Mouse (Mus musculus) heart, postnatal 0 days (tissue): ENCODE results near the gene Dok5. TPM values are rescaled to one million over a fixed set of nuclear protein-coding genes. Genes with fewer than 3 reads are reported as not detected.

Source experiments
- ATAC-seq: fragments of 200-750 bp; cut with Nextera tagmentation; 2 replicates; pipeline ENCODE4 v1.8.0; 2017; ENCODE audit warnings: low read depth, moderate number of reproducible peaks, moderate library complexity; ENCODE audit not compliant: insufficient read depth
- DNase-seq: peaks from one replicate; pipeline ENCODE4 v3.0.0-alpha.2; 2016; ENCODE audit warnings: low spot score
- H3K27ac ChIP-seq: fragments of 300-500 bp; sonication (generic); 2 replicates; pipeline ENCODE4 v1.5.1; 2014; ENCODE audit warnings: low read depth, mild to moderate bottlenecking
- H3K27me3 ChIP-seq: fragments of 300-500 bp; sonication (generic); 2 replicates; pipeline ENCODE4 v1.6.1; 2014; ENCODE audit warnings: low read length, mixed read lengths; ENCODE audit not compliant: control insufficient read depth, insufficient read depth
- H3K36me3 ChIP-seq: fragments of 300-500 bp; sonication (generic); replicated peaks from 2 replicates; pipeline ENCODE4 v1.6.1; 2014; ENCODE audit warnings: low read length, mixed read lengths; ENCODE audit not compliant: control insufficient read depth, insufficient read depth
- H3K4me1 ChIP-seq: fragments of 300-500 bp; sonication (generic); 2 replicates; pipeline ENCODE4 v1.6.1; 2014; ENCODE audit warnings: antibody characterized with exemption; ENCODE audit not compliant: control insufficient read depth, insufficient read depth
- H3K4me2 ChIP-seq: fragments of 300-500 bp; sonication (generic); 2 replicates; pipeline ENCODE4 v1.6.1; 2014; ENCODE audit warnings: low read depth, mild to moderate bottlenecking, low read length, moderate library complexity
- H3K4me3 ChIP-seq: fragments of 300-500 bp; sonication (generic); 2 replicates; pipeline ENCODE4 v1.5.1; 2014; ENCODE audit warnings: low read depth, low read length
- H3K9ac ChIP-seq: fragments of 300-500 bp; sonication (generic); replicated peaks from 2 replicates; pipeline ENCODE4 v1.6.1; 2014; ENCODE audit warnings: low read depth, low read length, mixed read lengths
- H3K9me3 ChIP-seq: fragments of 300-500 bp; sonication (generic); replicated peaks from 2 replicates; pipeline ENCODE4 v1.6.1; 2016; ENCODE audit warnings: low read length; ENCODE audit not compliant: control insufficient read depth
- CTCF ChIP-seq: IDR thresholded peaks from 2 replicates; pipeline ENCODE4 v1.5.1; 2016; ENCODE audit warnings: antibody characterized with exemption, control low read depth, low read depth
- EP300 ChIP-seq: IDR thresholded peaks from 2 replicates; pipeline ENCODE4 v1.6.1; 2016; ENCODE audit warnings: antibody characterized with exemption, low read depth
- WGBS: fragments of 180-500 bp; shearing (Covaris S2); extraction: QIAGEN DNeasy Blood & Tissue Kit; methylation state at CpG from one replicate; pipeline ENCODE4 v1.1.7; 2014; 5-methylcytosine and 5-hydroxymethylcytosine counted together
- polyA plus RNA-seq: library from polyadenylated mRNA; unstranded; fragments of >200 nt; fragmentation: Nextera tagmentation; extraction: Ambion mirVana; gene quantifications from 2 replicates; pipeline ENCODE4 v1.2.1, GENCODE M21; 2015
- total RNA-seq: library from RNA; depleted of rRNA; stranded (reverse); fragments of >200 nt; gene quantifications from 2 replicates; pipeline ENCODE4 v1.2.3, GENCODE M21; 2014; ENCODE audit warnings: low replicate concordance

The Dok5 gene
- total and polyA plus RNA-seq, 2 experiments from 2014 or later, result 1.4 TPM; not detected in 1

- Histone ChIP-seq H3K4me2 (no peak overlapping the region), H3K36me3 (no peaks in the 10 kb centered on the region), H3K4me1 (0 out of 2 replicates have a peak, but pooled peaks cover 6% of the 10 kb centered on the region), H3K27ac (no peak overlapping the region), H3K27me3 (no peaks in the 10 kb centered on the region), H3K9ac (no peak overlapping the region), H3K4me3 (no peak overlapping the region), H3K9me3 (no peaks in the 10 kb centered on the region)
- DNase-seq (no peak), ATAC-seq (no peak)
- no peak for TF ChIP-seq CTCF
- no peak for TF ChIP-seq EP300
- WGBS, result 84% methylated on average over 7 of the region's 7 CpGs
These were observed 25.1 kb downstream of the Dok5 start for GRCm38 (mm10) chr2:170756667-170757066.

- Histone ChIP-seq H3K9me3 (no peaks in the 10 kb centered on the region), H3K4me2 (no peak overlapping the region), H3K27ac (no peak overlapping the region), H3K4me3 (no peak overlapping the region), H3K36me3 (no peaks in the 10 kb centered on the region), H3K27me3 (no peaks in the 10 kb centered on the region), H3K9ac (no peak overlapping the region), H3K4me1 (0 out of 2 replicates have a peak, but pooled peaks cover under 1% of the 10 kb centered on the region)
- TF ChIP-seq EP300, result no peak
- no peak for TF ChIP-seq CTCF
- ATAC-seq (no peak), DNase-seq (no peak)
- 60% methylated on average over 14 of the region's 14 CpGs for WGBS
These were observed 25.7 kb downstream of the Dok5 start for GRCm38 (mm10) chr2:170757228-170757875.

DNA sequence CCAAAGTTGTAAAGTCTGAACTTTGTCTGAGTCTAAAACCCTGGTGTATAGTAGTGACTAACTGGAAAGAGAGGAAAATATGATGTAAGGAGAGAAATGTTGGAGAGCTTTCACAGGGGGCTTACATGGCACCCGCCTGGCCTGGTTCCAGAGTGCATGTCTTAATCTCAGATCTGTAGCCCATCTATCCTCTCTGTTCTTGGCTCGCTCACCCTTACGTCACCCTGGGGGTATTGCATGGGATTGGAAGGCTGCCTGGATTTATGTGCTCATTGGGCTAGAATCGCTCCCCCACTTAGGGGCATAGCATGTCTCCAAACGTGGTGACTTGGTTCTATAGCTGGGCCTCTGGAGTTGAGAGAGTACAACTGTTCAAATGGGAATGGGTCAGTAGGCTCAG lies 26.6 kb downstream of the Dok5 start:
- no peaks in the 10 kb centered on the region for H3K36me3 ChIP-seq
- no peak overlapping the region for H3K4me3 ChIP-seq
- no peaks in the 10 kb centered on the region for H3K27me3 ChIP-seq
- TF ChIP-seq CTCF, result no peak
- no peak for TF ChIP-seq EP300
- no peak overlapping the region for H3K27ac ChIP-seq
- DNase-seq (no peak), ATAC-seq (no peak)
- no peaks in the 10 kb centered on the region for H3K9me3 ChIP-seq
- H3K4me1 ChIP-seq, result no peaks in the 10 kb centered on the region
- H3K9ac ChIP-seq, result no peak overlapping the region
- H3K4me2 ChIP-seq, result no peak overlapping the region
- 76% methylated on average over 5 of the region's 5 CpGs for WGBS

- H3K36me3 ChIP-seq, result no peaks in the 10 kb centered on the region
- DNase-seq, result no peak
- WGBS, result 69% methylated on average over 3 of the region's 3 CpGs
- no peaks in the 10 kb centered on the region for H3K27me3 ChIP-seq
- no peak overlapping the region for H3K4me3 ChIP-seq
- no peak overlapping the region for H3K4me2 ChIP-seq
- no peak overlapping the region for H3K27ac ChIP-seq
- H3K9ac ChIP-seq, result no peak overlapping the region
- no peaks in the 10 kb centered on the region for H3K4me1 ChIP-seq
- no peaks in the 10 kb centered on the region for H3K9me3 ChIP-seq
- TF ChIP-seq CTCF (no peak), EP300 (no peak)
- no peak for ATAC-seq
These were observed 33.1 kb downstream of the Dok5 start for GRCm38 (mm10) chr2:170764704-170765103.

- ATAC-seq (no peak), DNase-seq (no peak)
- Histone ChIP-seq H3K27me3 (no peaks in the 10 kb centered on the region), H3K4me1 (no peaks in the 10 kb centered on the region), H3K27ac (no peak overlapping the region), H3K36me3 (no peaks in the 10 kb centered on the region), H3K9me3 (no peaks in the 10 kb centered on the region), H3K4me3 (no peak overlapping the region), H3K9ac (no peak overlapping the region), H3K4me2 (no peak overlapping the region)
- WGBS, result 30% methylated on average over 8 of the region's 8 CpGs
- TF ChIP-seq CTCF (no peak), EP300 (no peak)
These were observed 35.6 kb downstream of the Dok5 start for GRCm38 (mm10) chr2:170767243-170767642.

DNA sequence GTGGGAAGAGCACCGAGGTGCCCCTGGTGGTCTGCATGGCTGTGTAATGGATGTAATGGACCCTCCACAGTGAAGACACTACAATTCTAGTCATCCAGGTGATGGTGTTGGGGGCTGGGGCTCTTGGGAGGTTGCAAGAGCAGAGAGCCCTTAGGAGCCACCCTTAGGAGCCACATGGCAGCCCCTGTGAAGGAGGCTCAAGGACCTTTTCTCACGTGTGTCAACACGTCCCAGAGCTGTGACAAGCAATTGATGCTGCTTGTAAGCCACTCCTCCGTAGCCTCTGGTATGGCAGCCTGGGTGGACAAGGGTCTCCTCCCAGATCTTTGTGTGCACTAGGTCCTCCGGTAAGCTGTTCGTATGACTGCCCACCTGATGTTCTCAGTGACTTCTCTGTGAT lies 37.1 kb downstream of the Dok5 start:
- no peaks in the 10 kb centered on the region for H3K9me3 ChIP-seq
- no peak overlapping the region for H3K9ac ChIP-seq
- no peaks in the 10 kb centered on the region for H3K27me3 ChIP-seq
- H3K4me1 ChIP-seq, result no peaks in the 10 kb centered on the region
- no peak for TF ChIP-seq CTCF
- TF ChIP-seq EP300, result no peak
- no peak overlapping the region for H3K27ac ChIP-seq
- no peak overlapping the region for H3K4me3 ChIP-seq
- no peak for ATAC-seq
- no peak overlapping the region for H3K4me2 ChIP-seq
- WGBS, result 63% methylated on average over 6 of the region's 6 CpGs
- no peak for DNase-seq
- no peaks in the 10 kb centered on the region for H3K36me3 ChIP-seq
